Mouse (Mus musculus) heart, adult 8-10 months (tissue): ENCODE data around the gene Ppargc1a. TPM values are rescaled to one million over a fixed set of nuclear protein-coding genes. Genes with fewer than 3 reads are reported as not detected.

Experiments
- DNase-seq: peaks from one replicate; pipeline ENCODE4 v3.0.0; 2022; ENCODE audit warnings: low spot score
- total RNA-seq, 4 experiments: library from RNA; stranded (reverse); gene quantifications; 2 replicates each; pipeline ENCODE4 v1.2.4; 2022

The Ppargc1a gene
- total RNA-seq, 4 experiments from 2014 or later = 69.5 to 106 (median 92.6) TPM

DNA sequence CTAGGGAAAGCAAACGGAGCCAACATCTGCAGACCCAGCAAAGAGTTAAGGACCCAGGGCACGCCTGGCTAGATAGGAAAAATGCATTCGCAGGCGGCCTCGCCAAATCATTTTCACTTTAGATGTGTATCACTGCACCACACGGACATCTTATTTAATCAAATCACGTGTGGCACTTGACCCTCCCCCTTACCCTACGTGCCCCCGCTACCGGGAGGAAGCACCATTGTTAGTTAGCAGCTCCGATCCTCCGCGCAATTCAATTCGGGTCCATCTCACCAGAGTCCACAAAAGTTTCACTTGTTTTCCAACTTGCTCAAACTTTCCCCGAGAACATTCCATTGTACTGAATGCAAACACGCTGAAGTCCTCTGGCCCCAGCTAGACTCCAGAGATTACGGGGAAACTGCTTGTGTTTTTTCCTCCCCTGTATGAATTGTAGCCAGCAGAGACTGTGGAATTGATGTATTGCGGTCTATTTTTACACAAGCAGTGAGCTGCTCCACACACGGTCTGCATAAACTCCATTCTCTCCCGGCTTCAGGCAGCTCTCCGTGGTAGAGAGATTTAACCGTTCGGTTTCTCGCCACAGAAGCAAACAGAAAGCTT, 14.9 kb downstream of the Ppargc1a start:
- DNase-seq = peak; percentile 65

DNA sequence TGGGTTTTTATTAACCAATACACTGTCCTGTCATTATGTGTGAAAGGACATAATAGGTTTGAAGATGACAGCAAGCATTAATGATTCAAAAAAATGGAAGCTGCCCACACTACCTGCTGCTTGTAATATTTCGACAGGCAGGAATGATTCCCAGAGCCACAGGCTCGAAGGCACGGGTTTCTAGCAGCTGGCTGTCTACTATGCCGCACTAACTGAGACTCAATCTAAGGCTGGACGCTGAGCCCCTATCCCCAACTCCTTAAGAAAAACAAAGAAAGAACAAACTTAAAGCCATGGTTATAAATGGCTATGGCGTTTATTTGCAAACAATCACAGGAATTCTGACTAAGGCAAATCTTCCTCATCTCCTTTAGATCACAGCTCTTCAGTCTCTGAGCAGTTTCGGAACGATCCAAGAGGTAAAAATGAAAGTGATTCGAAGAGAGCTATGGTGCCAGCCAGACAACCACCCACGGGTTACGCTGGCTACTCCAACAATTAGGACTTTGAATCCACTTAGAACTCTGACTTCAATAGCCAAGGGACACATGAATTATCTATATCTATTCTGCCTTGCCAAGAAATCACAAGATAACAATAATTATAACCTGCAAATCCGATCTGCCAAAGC, 15.6 kb downstream of the Ppargc1a start:
- DNase-seq = no peak

- no peak for DNase-seq
These were observed 20.0 kb downstream of the Ppargc1a start for GRCm38 (mm10) chr5:51547442-51548035.

- DNase-seq = no peak
These were observed 20.7 kb downstream of the Ppargc1a start for GRCm38 (mm10) chr5:51546817-51547216.

DNA sequence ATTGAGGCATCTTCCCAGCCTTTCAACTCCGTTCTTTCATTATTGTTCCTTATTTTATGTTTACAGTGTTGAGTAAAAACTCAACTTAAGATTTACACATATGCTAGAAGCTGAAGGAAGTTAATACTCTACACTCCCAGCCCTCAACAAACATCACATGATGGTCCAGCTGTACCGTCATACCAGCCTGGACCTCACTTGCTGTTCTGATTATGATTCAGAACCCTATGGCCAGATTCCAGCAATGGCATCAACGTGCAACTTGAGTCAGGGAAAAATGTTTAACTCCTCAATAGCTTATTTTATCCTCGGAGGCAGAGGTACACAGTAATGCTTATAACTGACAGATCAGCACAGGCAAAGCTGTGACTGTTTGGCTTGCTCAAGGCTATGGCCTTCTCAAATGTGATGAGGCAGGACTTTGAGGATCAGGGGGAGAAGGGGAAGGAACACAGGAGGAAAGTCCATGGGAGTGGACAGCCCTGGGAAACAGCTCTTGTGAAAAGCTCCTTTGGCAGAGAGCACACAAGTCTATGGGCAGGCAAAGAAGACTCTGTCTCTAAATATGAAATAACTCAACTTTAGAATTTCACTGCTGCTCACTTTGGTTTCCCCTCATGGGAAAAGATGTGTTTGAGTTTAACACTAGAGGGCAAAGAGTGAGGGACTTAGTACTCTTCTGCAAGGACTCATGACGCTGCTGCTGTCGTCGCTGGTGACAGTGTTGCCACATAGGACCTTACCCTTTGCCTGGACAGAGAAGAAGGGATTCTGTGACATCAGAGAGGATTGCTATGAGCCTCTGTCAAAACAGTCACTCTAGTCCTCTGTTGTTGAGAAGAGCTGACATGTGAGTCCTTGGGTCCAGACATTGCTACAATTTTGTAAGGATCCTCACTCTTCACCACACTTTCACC, 22.1 kb downstream of the Ppargc1a start:
- no peak for DNase-seq

- no peak for DNase-seq
These were observed 23.3 kb downstream of the Ppargc1a start for GRCm38 (mm10) chr5:51544141-51544735.

- DNase-seq = no peak
These were observed 26.0 kb downstream of the Ppargc1a start for GRCm38 (mm10) chr5:51541557-51541956.

GRCm38 (mm10) chr5:51540816-51541215, 26.7 kb downstream of the Ppargc1a start:
- no peak for DNase-seq

- DNase-seq = no peak
These were observed 28.0 kb downstream of the Ppargc1a start for GRCm38 (mm10) chr5:51539563-51539962.

- no peak for DNase-seq
These were observed 29.2 kb downstream of the Ppargc1a start for GRCm38 (mm10) chr5:51538319-51538718.

- no peak for DNase-seq
These were observed 29.9 kb downstream of the Ppargc1a start for GRCm38 (mm10) chr5:51537646-51538030.

DNA sequence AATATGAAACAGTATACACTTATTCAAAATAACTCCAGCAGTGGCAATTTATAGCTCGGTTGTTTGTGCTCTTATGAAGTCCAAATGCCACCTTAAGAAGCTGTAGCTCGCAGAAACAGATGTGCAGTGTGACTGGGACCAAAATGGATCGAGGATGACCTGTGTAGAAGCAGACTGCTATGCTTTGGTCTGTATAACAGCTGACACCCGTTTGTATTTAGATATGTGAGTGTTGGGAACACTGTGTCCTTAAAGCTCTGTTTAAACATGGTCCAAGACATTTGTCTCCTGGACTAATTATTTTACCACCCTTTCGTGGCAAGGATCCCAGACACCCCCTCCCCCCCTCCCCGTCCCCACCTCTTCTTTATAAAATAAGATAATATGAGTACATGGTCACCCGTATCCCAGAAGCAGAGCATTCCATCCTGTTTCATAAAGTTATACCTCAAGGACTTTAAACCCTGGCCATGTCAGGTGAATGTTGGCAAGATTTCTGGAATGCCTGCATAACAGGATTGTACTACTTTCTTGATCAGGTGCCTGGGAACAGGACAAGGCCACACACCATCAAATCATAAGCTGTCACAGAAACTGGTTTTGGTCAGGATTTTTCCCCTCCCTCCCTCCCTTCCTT, 30.4 kb downstream of the Ppargc1a start:
- no peak for DNase-seq

DNA sequence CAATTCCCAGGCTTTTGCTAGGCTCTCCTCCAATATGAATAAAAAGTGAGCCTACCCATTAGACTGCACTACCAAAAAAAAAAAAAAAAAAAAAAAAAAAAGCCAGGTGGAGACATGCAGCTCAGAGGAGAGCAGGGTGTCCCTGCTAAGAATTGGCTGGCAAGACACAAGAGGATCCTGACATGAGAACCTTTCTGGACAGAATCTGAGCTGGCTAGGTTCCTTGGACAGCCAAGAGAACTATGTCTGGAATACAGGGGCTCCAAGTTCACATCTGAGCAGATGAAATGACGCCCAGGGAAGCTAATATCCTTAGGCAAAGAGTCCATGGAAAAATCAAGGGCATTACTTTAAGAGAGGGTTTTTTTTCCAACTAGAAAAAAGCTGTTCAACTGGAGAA, 33.1 kb downstream of the Ppargc1a start:
- no peak for DNase-seq

DNA sequence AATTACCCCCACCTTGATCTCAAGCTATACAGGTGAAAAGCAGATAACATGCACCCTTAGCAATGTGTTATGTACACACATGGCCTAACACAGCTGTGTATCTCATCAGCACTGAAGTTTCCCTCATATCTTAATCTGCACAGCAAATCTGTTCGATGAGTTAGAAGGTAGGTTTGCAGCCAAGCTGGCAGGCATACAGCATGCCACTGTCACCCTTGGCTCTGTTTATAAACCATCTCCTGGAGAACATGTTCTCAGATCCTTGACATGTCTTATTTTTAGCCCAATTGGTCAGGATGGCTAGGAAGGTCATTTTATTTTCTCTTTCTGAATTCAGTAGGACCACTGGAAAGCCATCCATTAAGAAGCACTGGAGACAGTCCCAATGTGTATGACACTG, 36.2 kb downstream of the Ppargc1a start:
- DNase-seq = no peak

DNA sequence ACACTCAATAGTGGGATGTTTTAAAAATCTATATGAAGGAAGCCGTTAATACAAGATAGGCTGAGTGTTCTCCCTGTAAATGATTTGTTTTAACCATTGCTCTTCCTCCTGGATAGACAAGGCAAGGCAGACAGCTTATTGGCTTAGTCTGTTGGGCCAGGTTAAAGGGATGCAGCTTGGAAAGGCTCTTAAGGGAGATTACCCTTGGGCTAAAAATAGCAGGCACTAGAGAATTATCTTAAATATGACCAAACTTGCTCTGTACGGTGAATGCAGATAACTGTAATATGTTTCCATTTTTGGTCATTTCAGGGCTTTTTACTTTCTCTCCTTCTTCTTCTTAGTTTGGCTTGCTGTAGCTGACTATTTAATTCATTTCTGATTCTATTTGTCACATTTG, 38.1 kb downstream of the Ppargc1a start:
- DNase-seq = no peak

DNA sequence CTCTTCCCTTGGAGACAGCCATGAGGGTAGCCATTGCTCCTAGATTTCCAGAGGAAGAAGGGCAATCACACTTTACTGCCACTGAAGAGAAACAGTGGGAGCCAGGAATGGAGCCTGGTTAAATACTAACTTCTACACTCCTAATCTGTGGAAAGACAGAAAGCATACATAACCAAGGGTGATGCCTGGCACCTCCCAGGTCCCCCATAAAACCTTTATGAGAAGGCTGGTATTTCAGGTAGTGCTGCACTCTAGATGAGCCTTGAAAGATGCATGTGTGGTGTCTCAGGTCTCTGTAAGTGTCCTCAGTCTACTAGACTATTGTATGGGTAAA, 39.4 kb downstream of the Ppargc1a start:
- DNase-seq = no peak

GRCm38 (mm10) chr5:51527498-51528164, 39.9 kb downstream of the Ppargc1a start:
- DNase-seq = no peak

DNA sequence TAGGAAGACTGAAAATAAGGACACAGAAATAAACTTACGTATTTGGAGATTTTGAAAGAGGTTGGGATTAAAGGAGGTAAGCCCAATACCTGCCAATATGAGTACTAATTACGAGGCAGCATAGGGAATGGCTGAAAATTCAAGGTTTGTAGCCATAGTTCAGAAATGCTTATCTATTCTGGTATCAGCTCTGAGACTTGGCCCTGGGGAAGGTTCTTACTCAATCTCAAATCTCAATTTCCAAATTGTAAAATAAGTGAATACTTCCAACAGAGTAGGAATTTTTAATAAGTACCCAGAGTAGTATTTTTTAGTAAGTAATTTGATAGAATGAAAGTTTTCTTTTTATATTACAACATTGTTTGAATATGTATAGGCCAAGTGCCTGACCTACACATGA, 41.7 kb downstream of the Ppargc1a start:
- DNase-seq = no peak

DNA sequence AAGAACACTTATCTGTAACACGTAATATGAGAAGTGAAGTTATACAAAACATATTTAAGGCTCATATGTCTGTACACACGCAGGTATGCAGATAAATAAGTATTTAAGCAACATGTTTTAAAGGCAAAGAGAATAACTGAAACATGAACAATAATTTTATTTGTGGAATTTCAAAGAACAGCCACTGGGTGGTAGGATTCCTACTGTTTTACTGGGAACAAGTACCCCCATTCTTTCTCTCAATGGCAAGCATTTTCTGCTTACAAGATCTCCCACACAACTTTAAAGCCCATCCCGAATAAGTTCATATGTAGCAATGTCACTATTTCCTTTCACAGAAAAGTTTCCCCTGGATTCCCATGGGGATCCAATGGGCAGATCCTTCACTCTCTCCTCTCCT, 46.7 kb downstream of the Ppargc1a start:
- no peak for DNase-seq

DNA sequence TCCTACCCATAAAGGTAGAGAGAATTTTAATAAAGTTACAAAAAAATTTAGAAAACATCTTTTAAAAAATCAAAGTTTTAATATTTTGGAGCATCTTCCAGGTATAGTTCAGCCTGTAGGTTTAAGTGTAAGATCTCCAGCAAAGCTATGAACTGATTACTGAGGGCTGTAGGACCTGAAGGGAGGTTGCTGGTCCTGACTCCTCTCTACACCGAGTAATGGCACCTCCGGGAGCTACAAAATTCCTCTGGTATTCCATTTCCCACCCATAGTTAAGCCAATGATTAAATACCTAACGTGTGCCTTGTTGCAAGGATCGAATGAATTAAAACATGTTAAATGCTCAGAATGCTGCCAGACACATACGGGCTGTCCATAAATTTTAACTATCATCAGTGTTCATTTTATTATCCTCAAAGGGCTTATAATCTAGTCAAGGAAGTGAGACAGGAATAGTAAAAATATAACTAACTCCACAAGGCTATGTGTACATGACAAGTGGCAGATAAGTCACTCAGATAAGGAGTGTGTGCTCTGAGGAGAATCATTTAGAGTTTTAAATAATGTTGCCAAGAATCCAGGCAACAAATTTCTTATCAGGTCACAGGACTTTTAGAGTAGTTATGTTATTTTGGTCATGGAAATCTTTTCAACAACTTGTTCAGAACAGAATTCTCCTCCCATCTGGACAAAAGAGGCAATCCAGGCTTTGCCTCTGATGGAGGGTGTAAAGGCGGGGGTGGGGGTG, 49.9 kb downstream of the Ppargc1a start:
- DNase-seq = no peak
